Mouse (Mus musculus) frontal cortex, adult 2 months (tissue): ENCODE measurements around the gene Zfp316. TPM values are rescaled to one million over a fixed set of nuclear protein-coding genes. Genes with fewer than 3 reads are reported as not detected.
A peak's percentile ranks its signal among the peaks of the same experiment; 100 is the strongest.

ENCODE experiments used
- DNase-seq, 2 experiments: peaks; one replicate each; pipeline ENCODE4 v3.0.0; 2022; ENCODE audit warnings: low spot score in 1 of 2; ENCODE audit errors: extremely low spot score in 1 of 2
- polyA plus RNA-seq: library from polyadenylated mRNA; depleted of rRNA; stranded (reverse); fragments of >200 nt; gene quantifications from 2 replicates; pipeline ENCODE4 v1.2.3, GENCODE M21; 2012; rRNA removed

The Zfp316 gene
- polyA plus RNA-seq, 1 experiment = 15.7 TPM

- no peak for DNase-seq
These were observed 33.8 kb downstream of the Zfp316 start for GRCm38 (mm10) chr5:143236036-143236435.

- DNase-seq = peak; percentile 93 to 97
These were observed 34.7 kb downstream of the Zfp316 start, which contains the start of gene Zfp12 for GRCm38 (mm10) chr5:143235028-143235693. TSS of gene Zfp12 (plus strand) at chr5:143235163.

GRCm38 (mm10) chr5:143226790-143227189 is 43.0 kb downstream of the Zfp316 start, which contains the start of gene Spdye4a:
TSS of gene Spdye4a (minus strand) at chr5:143226890.
- no peak for DNase-seq

GRCm38 (mm10) chr5:143222287-143222686 is 47.5 kb downstream of the Zfp316 start:
- DNase-seq = no peak

GRCm38 (mm10) chr5:143220996-143221395 is 48.8 kb downstream of the Zfp316 start:
- no peak for DNase-seq

- no peak for DNase-seq
These were observed 56.0 kb downstream of the Zfp316 start for GRCm38 (mm10) chr5:143213832-143214231.

GRCm38 (mm10) chr5:143205015-143205414 is 64.8 kb downstream of the Zfp316 start:
- DNase-seq = no peak

Other genes with a start within 250 kb of the Zfp316 start
- gene Rnf216, start 157.0 kb downstream of the Zfp316 start, polyA plus RNA-seq = 29.7 and 33.4 TPM in 2 replicates
- gene Olfr718-ps1, start 122.4 kb downstream of the Zfp316 start, polyA plus RNA-seq = 0.08 TPM in 1 of 2 replicates, not detected in the other
- gene Rbak, start 89.2 kb downstream of the Zfp316 start, polyA plus RNA-seq = 10.9 and 13.3 TPM in 2 replicates
- gene Spdye4b, start 89.0 kb downstream of the Zfp316 start, polyA plus RNA-seq = not detected in 2 replicates
- gene Spdye4a, start 43.1 kb downstream of the Zfp316 start, polyA plus RNA-seq = not detected in 2 replicates
- gene Zfp12, start 34.9 kb downstream of the Zfp316 start, polyA plus RNA-seq = 20.2 and 22.5 TPM in 2 replicates
- 8.8 TPM in 2 replicates for gene Zfp853, start 23.6 kb upstream of the Zfp316 start, polyA plus RNA-seq
- 16.9 and 17.0 TPM in 2 replicates for gene E130309D02Rik, start 45.3 kb upstream of the Zfp316 start, polyA plus RNA-seq
- gene Zdhhc4, start 59.2 kb upstream of the Zfp316 start, polyA plus RNA-seq = 68.2 and 75.4 TPM in 2 replicates
- gene Grid2ip, start 87.3 kb upstream of the Zfp316 start, polyA plus RNA-seq = 6.2 and 7.5 TPM in 2 replicates
- 28.1 and 30.1 TPM in 2 replicates for gene Kdelr2, start 133.8 kb upstream of the Zfp316 start, polyA plus RNA-seq
- gene Daglb, start 194.6 kb upstream of the Zfp316 start, polyA plus RNA-seq = 24.8 and 25.0 TPM in 2 replicates